Mouse (Mus musculus): ENCODE measurements around the gene Babam2.
A peak's percentile ranks its signal among the peaks of the same experiment; 100 is the strongest.

Babam2 gene

DNA sequence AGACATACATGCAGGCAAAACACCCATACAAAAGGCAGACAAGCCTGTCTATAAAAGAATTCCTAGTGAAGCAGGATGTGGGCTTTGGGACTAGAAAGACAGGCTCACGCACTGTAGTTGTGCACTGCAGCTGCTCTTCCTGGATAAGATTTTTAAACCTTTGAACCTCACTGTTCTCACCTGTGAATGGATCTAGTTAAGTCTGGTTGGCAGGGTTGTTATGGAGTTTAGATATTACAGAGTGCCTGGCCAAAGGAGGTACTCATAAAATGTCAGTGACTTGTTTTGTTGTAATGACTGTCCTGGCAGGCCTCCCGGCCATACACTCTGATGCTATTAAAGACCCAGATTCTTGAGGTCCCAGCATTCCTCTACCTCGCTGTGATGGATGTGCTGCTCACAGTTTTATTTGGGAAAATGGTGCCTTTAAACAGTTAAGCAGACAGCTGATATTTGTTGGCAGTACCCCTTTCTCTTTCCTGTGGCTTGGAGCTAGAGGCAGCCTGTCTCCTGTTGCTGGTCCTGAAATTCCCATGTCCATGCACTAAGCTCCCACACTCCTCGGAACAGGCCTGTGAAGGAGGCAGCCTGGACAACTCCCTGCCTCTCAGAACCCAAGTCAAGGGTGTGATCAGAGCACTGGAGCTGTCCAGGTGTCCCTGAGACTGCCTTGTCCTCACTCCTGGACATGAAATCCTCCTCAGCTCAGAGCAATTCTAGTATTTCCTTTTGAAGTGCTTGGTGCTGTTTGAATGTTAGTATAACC is 299.9 kb downstream of the Babam2 start:
- DNase-seq (ENCODE audit: low spot score in 2 of 2): no peak

DNA sequence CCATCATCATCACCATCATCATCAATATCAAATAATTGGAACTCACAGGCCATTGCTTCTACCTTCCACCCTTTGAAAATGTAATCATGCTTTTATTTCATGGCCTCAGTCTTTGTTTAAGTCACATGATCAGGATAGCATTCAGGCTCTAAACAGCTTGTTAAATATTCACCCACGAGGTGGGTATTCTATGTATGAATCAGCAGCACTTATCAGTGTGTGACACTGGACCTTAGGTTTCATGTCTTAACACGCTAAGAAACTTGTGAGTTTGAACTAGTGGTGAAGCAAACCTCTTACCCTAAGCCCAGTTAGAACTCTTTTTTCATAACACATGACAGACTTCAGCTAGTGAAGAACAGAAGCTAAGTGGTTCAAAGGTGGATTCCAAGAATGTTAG is 301.3 kb downstream of the Babam2 start:
- no peak for DNase-seq (ENCODE audit: low spot score in 2 of 2)

DNA sequence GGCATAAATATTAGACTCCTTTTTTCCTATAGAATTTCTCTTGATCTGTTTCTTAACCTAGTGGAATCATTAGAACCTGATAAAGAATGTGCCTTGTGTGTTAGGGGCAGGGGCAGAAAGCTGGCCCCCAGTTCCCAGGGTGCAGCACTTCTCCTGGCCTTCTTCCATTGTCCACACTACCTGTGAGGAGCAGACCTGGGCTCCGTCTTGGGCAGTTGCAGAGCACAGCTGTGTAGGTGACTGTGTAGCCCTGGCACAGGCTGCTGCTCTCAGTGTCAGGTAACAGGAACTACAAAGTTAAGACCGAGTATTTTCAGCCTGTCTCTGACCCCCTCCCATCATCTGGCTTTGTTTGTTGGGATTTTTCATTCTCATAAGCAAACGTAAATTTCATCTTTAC is 302.6 kb downstream of the Babam2 start:
- DNase-seq (ENCODE audit: low spot score in 2 of 2): no peak

DNA sequence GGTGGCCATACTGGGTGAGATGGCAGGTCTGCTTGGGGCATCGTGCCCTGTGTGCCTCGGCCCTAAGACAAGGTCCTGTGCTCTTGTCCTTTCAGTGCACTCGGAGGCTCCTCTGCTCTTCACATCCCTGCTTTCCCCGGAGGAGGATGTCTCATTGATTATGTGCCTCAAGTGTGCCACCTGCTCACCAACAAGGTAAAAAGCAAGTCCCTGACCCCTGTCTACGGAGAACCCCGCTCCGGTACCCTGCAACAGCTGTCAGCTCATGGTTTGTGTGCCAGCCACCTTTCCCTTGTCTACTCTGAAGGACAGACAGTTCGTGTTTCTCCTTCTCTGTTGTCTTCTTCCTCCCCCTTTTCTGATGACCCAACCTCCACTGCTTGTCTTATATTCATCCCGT is 303.8 kb downstream of the Babam2 start:
- no peak for DNase-seq (ENCODE audit: low spot score in 2 of 2)

DNA sequence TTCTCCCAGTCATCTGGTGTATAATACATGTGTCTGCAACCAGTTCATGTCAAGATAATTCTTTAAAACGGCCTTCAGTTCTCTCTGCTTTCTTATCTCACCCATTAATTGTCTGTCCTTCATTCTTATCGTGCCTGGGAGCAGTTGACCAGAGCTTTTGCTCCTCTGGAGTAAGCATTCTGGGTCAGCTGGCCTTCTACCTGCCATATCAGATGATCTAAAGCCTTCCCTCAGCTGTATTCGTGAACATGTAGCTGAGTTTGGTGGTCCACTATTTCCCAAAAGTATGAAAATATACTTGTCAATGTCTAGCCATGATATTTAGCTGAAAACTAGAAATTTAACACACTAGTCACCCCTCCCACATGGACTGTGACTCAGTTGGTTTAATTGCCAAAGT is 304.3 kb downstream of the Babam2 start:
- no peak for DNase-seq (ENCODE audit: low spot score in 2 of 2)

DNA sequence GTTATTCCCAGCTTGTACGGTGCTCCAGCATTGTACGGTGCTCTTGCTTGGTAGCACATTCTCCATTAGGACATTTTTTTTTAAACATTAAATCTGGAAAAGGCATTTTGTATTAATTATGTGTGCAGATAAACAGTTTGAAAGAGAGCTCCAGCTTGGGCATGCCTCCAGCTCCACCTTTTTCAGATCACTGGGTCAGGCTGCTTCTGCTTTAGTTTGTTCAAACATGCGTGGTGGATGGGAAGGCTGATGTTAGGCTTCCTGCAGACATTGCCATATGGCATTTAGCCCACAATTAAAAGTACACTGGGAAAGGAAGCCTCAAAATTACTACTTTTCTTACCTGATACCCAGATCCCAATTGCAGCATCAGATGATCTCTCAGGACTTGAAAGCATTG is 310.9 kb downstream of the Babam2 start:
- DNase-seq (ENCODE audit: low spot score in 2 of 2): no peak

DNA sequence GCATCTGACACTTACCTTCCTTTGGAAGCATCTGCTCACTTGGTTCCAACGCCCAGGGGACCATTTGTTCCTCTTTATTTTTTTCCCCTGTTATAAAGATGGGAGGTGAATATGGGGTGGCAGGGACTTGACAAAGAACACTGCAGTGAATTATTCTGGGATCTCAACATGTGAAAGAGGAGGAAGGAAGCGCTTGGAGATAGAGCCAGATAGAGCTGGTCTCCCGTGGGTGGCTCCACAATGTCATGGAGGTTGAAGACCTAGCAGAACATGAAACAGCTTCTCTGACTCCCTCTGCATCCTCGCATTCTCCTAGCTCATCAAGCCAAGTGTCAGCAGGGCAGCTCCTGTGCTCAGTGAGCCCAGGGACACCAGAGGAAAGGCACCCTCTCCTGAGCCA is 312.6 kb downstream of the Babam2 start:
- DNase-seq (ENCODE audit: low spot score in 2 of 2): no peak

DNA sequence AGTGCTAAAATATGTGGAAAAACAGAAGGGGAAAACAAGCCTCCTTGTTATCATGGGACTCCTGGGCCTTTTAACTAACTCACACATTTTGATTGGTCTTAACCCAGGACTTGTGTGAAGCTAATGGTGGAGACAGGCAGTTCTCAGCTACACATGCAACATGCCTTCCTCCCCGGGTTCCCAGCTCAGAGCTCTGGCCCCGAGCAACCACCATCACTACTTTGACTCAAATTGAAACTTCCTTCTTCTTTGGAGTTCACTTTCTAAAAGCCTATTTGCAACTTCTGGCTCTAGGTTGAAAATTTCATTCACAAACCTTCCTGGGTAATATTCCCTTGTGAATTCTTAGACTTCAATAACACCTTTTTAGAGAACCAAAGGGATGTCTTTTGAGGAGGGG is 315.6 kb downstream of the Babam2 start:
- DNase-seq (ENCODE audit: low spot score in 2 of 2): no peak

DNA sequence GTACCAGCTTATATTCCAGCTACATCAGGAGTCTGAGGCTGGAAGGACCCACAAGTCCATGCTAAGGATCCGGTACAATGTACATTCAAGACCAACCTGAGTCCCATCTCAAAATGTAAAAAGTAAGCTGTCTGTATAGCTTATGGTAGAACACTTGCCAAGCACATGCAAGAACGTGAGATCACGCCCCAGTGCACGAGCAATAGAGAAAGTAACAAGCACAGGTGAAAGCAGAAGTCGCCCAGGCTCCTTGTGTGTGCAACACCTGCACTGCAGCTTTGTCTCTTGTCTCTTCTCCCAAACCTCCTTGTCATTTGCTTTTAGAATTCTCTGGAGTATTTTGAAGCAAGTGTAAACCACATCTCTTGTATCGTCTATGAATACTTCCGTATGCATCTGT is 317.3 kb downstream of the Babam2 start:
- DNase-seq (ENCODE audit: low spot score in 2 of 2): no peak

DNA sequence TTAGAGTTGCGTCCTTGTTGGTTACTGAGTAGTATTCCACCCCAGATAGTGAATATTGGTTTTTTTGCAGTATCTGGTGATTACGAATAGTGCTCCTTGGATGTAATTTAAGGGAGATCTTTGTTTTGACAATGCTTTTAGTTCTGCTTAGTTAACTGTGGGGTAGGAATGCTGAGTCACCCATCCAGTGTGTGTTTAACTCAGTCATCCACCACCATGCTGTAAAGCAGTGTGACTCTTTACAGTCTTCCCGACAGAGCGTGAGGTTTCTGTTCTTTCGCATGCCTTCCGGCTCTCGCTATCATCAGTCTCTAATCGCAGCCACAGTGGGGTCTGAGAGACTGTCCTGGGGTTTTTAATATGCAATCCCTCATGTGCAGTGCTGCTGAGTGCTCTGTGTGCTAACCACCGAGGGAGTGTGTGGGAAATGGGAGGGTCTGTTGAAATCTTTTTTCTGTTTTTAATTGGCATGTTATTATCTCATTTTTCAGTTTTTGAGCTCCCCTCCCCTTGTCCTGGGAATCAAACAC is 318.5 kb downstream of the Babam2 start:
- DNase-seq (ENCODE audit: low spot score in 2 of 2): no peak

DNA sequence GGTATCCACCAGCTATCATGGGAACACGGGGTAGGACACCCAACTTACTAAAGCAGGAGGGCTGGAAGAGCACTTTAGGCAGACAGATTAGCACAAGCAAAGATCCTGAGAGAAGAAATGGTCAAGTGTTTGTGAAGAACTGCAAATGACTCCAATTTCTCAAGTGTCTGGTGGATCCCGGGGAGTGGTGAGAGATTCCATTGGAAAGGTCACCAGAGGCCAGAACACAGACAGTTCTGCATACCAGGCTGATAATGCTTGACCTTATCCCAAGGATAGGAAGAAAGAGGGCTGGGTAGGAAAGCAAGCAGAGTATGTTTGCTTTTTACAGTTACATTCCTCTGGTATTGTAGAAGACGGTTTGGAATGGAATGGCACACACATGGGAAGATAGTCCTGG is 320.2 kb downstream of the Babam2 start:
- DNase-seq (ENCODE audit: low spot score in 2 of 2): no peak

DNA sequence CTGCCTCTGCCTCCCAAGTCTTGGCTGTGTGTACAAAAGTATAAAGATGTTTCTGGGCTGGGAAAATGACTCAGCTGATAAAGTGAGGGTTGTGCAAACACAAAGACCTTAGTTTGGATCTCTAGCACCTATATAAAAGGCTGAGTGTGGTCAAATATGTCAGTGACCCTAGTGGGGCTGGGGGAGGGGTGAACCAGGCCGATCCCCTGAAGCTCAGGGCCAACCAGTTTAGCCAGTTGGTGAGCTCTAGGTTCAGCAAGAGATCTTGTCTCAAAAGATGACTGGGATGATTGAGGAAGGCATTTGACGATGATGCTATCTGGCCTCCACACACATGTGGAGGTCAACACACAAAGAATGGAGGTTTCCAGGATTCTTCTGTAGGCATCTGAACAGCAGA is 320.8 kb downstream of the Babam2 start:
- no peak for DNase-seq (ENCODE audit: low spot score in 2 of 2)

DNA sequence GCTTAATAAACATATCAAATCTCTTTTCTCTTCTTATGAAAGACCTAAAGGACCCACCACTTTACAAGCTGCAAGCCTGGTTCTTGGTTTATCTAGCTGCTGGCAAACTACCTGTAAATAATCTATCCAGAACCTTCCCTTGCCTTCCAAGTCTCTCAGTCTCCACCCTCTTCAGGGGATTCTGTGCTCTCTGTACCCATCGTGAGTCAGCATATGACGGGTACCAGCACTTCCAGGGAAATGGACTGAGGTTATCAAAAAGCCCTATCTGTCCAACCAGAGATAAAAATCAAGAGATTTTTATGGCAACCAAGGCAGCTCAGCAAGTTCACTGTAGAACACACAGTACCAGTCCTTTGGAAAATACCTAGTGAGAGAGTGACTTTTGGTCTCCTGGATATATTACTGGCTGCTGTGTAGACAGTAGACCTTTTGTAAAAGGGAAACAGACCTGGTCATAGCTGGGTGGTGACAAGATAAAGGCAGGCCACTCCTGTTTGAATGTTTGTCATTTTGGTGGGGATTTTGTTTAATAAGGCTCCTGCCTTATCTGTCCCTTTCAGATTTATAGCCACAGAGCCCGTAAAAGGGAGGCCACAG is 332.4 kb downstream of the Babam2 start:
- no peak for DNase-seq (ENCODE audit: low spot score in 2 of 2)

DNA sequence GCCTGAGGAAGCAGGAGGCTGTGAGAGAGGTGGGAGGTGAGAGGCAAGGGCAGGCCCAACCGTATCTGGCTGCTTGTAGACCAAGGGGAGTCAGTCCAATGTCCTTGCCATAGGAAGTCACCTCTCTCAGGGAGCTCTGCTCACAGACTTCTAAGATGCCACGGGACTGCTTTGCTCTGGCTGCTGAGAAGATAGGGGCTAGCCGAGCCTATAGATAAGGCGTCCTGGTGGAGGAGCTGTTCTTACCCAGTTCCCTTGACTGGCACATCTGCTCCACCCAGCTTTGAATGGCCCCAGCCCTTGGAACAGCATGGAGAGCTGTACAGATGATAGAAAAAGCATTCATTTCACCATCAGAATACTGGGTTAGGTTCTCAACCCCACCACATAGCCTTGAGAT is 335.7 kb downstream of the Babam2 start:
- no peak for DNase-seq (ENCODE audit: low spot score in 2 of 2)

DNA sequence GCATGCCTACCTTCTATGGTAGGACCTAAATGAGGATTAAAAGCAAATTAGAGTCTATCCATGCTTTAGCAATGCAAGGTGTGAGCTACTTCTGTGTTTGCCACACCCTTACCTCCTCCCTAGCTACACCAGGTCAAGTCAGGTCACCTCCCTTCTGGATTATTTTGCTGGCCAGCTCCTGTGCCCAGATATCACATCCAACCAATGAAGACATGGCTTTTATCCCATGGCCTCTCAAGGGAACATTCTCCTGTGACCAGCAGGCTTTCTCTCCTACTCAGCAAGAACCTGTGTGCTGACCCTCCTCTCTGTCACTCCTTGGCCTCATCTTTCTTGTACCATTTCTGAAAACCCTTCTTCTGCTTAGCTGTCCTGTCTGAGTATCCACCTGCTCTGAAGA is 336.1 kb downstream of the Babam2 start:
- no peak for DNase-seq (ENCODE audit: low spot score in 2 of 2)

DNA sequence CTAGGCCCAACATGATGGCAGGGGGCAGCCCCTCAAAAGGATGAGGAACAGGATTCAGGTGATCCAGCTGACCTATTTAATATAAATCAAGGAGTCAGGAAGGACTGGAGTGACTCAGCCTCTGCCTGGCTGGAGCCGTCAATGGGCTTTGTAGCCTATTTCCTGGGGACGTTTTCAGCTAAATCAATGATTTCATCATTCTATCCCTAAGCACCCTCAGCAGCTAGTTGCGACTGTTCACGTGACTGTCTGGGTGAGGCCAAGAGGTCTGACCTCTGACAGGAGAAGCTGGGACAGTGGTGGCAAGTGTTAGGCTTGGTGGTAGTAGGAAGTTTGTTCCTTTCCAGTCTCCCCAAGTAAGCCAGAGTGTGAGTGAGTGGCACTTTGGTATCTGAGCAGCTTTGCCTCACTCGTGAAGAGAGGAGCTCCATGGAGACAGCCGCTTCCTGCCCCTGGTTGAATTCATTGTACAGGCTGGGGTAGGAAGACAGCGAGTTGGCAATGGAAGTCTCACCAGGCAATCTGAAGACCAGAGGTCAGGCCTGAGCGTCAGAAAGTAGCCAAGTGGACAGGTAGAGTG is 337.1 kb downstream of the Babam2 start:
- DNase-seq (ENCODE audit: low spot score in 2 of 2): peak in 1 of 2 experiments; percentile 47

DNA sequence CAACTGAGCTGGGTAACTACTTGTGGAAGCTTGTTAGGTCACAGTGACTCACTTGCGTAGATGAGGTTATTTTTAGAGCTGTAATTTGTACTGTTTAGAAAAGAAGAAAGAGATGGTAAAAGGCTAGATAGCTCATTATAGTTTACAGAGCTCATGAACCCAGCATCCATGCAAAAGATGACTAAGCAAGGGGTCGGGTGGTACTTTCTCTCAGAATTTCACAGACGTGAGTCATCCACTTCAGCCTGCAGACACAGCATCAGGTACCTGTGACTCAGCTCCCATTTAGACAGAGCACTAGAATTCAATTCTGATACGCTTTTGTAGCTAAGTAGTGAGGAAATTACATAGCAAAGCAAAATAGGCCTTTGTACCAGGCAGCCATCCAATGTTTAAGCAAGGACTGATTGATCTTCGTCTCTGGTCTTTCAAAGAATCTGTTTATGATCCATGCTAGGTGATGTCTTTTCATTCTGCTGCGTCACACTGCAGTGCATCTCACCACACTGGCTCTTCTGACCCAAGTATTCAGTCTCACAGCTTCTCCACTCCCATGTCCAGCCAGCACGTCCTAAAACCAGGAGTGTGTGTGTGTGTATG is 338.3 kb downstream of the Babam2 start:
- no peak for DNase-seq (ENCODE audit: low spot score in 2 of 2)

DNA sequence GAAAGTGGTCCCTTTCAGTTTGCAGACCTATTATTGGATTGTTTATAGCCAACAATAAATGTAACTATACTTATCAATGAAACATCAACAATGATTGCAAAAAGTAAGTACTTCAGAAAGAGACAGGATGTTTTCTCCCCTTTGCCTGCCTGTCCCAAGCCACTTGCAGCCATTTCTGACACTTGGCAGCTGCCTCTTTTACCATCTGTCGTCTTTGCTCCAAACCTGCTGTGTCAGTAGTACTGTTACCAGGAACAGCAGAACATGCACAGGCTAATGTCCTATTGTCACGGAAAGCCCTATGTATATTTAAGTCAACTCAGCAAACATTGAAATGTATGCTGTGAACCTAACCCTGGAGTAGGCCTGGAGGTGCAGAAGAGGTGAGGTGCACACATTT is 339.4 kb downstream of the Babam2 start:
- DNase-seq (ENCODE audit: low spot score in 2 of 2): no peak

DNA sequence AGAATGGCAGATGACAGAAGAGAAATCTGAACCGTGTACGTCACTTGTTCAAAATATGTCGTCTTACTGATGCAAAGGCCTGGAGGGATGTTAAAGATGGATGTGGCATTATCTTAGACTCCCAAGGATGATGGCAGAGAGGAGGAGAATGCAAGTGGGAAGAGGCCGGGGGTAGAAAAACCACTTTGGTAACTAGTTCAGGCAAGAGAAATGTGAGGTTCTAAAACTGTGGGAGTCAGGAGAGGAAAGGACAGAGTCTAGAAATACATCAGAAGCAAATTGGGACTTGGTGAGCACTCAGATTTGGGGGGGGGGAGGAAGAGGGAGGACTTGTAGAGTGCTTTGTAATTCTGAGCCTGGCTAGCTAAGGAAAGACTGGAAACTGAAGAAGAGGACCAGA is 340.1 kb downstream of the Babam2 start:
- no peak for DNase-seq (ENCODE audit: low spot score in 2 of 2)

DNA sequence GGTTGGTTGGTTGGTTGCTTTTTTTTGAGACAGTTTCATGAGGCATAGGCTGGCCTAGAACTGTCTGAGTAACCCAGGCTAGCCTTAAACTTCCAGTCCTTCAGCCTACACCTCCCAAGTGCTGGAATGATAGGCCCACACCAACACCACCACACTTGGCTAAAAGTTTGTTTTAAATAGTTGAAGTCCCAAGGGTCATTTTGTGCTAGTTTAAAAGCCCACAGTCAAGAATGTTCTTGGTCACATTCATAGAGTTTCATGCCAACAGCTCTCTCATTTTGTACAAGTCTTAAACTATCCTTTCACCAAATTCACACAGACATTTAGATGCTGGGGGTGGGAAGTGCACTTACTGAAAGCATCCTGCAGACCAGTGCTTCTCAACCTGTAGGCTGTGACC is 341.5 kb downstream of the Babam2 start:
- no peak for DNase-seq (ENCODE audit: low spot score in 2 of 2)

DNA sequence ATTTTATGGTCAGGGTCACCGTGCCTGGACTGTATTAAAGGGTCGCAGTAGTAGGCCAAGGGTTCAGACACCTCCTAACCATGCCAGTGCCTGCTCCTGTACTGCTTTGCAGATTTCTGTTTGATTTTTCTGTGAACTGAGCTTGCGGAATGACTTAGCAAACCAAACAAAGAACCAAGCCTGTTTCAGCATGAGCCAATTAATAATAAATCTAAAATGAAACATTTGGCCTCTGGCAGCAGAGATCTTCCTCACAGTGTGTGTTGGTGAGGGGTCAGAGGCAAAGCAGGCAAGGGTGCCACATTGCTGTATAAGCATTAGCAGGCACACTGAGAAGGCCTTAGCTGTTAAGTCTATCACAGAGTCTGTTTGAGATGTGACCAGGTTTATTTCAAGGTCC is 342.0 kb downstream of the Babam2 start:
- no peak for DNase-seq (ENCODE audit: low spot score in 2 of 2)

DNA sequence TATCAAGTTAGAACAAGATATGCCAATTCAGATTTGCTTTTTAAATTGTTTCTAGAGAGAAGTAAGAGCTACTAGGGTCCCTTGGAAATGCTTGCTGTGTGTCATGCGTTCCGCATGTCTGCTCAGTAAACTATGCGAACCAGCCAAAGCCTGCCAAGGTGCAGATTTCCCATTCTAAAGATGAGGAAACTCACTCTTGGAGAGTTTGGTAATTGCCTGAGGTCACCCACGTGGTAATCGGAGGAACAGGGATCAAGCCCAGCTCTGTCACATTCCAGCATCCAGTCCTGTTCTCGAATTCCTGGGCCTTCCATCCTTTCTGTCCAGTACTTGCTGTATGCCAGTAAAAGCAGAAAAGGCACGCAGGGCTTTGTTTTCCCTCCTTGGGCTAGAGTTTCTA is 345.7 kb downstream of the Babam2 start:
- no peak for DNase-seq (ENCODE audit: low spot score in 2 of 2)

DNA sequence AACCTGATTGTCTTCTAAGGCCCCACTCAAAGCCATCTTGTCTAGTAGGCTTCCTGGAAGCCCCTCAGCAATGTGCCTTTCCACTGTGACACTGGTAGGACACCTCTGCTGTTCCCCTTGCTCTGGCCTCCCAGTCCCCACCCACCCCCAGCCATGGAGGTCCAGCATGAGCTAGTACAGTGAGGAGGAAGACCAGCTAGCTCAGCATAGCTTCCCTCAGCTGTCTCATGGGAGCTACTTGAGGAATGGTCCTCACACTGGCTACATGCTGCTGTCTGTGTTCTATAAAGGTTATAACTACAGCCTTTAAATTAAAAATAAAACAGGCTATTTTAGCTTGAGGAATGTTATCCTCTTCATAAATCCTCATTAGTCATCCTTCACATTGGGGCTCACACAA is 346.5 kb downstream of the Babam2 start:
- no peak for DNase-seq (ENCODE audit: low spot score in 2 of 2)

All from urinary bladder, postnatal 36 days (tissue).